Mouse (Mus musculus) midbrain, postnatal 0 days (tissue): ENCODE data around the gene Ifi211. TPM values are rescaled to one million over a fixed set of nuclear protein-coding genes. Genes with fewer than 3 reads are reported as not detected.
"Not testable (repeated sequence)": the region's sequence is repeated elsewhere in the genome, so short reads cannot be mapped to it uniquely, and the experiment has no call there.

ENCODE experiments used
- ATAC-seq: fragments of 200-750 bp; cut with Nextera tagmentation; 2 replicates; pipeline ENCODE4 v1.8.0; 2017; ENCODE audit warnings: moderate number of reproducible peaks, mild to moderate bottlenecking, moderate TSS enrichment, moderate library complexity; ENCODE audit not compliant: low FRiP score
- DNase-seq: peaks from one replicate; pipeline ENCODE4 v3.0.0-alpha.2; 2015; ENCODE audit warnings: low spot score
- H3K27ac ChIP-seq: fragments of 300-500 bp; sonication (generic); 2 replicates; pipeline ENCODE4 v1.5.1; 2014; ENCODE audit warnings: low read depth, mild to moderate bottlenecking, low read length, mixed read lengths
- H3K27me3 ChIP-seq: fragments of 300-500 bp; sonication (generic); 2 replicates; pipeline ENCODE4 v1.6.1; 2014; ENCODE audit warnings: low read length, control low read depth, mixed read lengths; ENCODE audit not compliant: insufficient read depth
- H3K36me3 ChIP-seq: fragments of 300-500 bp; sonication (generic); 2 replicates; pipeline ENCODE4 v1.6.1; 2014; ENCODE audit warnings: low read length, control low read depth, mixed read lengths; ENCODE audit not compliant: insufficient read depth
- H3K4me1 ChIP-seq: fragments of 300-500 bp; sonication (generic); 2 replicates; pipeline ENCODE4 v1.6.1; 2014; ENCODE audit warnings: mild to moderate bottlenecking, control low read depth, antibody characterized with exemption, low read length, mixed read lengths; ENCODE audit not compliant: insufficient read depth
- H3K4me2 ChIP-seq: fragments of 300-500 bp; sonication (generic); 2 replicates; pipeline ENCODE4 v1.6.1; 2014; ENCODE audit warnings: low read depth, mild to moderate bottlenecking, low read length, mixed read lengths; ENCODE audit not compliant: poor library complexity, severe bottlenecking
- H3K4me3 ChIP-seq: fragments of 300-500 bp; sonication (generic); 2 replicates; pipeline ENCODE4 v1.5.1; 2014; ENCODE audit warnings: low read depth, mild to moderate bottlenecking, low read length, moderate library complexity
- H3K9ac ChIP-seq: fragments of 300-500 bp; sonication (generic); replicated peaks from 2 replicates; pipeline ENCODE4 v1.6.1; 2014; ENCODE audit warnings: mild to moderate bottlenecking, low read length, moderate library complexity, mixed read lengths; ENCODE audit not compliant: poor library complexity, severe bottlenecking
- H3K9me3 ChIP-seq: fragments of 300-500 bp; sonication (generic); 2 replicates; pipeline ENCODE4 v1.6.1; 2016; ENCODE audit warnings: low read length, control low read depth
- WGBS: fragments of 180-500 bp; shearing (Covaris S2); extraction: QIAGEN DNeasy Blood & Tissue Kit; methylation state at CpG from one replicate; pipeline ENCODE4 v1.1.7; 2014; 5-methylcytosine and 5-hydroxymethylcytosine counted together
- polyA plus RNA-seq: library from polyadenylated mRNA; unstranded; fragments of >200 nt; fragmentation: Nextera tagmentation; extraction: Ambion mirVana; gene quantifications from 2 replicates; pipeline ENCODE4 v1.2.1, GENCODE M21; 2015
- total RNA-seq: library from RNA; depleted of rRNA; stranded (reverse); fragments of >200 nt; gene quantifications from 2 replicates; pipeline ENCODE4 v1.2.3, GENCODE M21; 2014

The Ifi211 gene
- total and polyA plus RNA-seq, 2 experiments from 2014 or later, result 0.48 TPM; not detected in 1

DNA sequence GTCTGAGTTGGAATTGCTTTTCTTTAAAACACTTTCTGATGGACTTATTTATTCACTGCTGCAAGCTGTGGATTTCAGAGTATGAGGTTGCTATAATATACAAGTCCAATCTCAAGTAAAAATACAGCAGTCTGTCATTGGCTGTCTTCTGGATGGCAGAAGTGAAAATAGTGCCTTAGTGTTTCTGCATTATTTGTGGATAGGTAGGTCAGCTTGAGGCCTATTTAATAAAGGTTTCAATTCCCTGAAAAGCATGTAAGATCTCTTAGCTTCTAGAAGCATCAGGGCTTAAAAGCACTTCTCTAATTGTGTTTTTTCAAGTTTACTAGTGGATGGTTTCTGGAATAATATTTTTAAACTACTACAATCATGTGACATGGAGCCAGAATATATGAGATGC is 23.1 kb downstream of the Ifi211 start:
- not testable (repeated sequence) for H3K9ac ChIP-seq, H3K4me2 ChIP-seq, DNase-seq, H3K36me3 ChIP-seq, H3K4me1 ChIP-seq, H3K9me3 ChIP-seq, H3K27me3 ChIP-seq, H3K4me3 ChIP-seq, H3K27ac ChIP-seq, ATAC-seq

GRCm38 (mm10) chr1:173887026-173887787 is 25.6 kb downstream of the Ifi211 start:
- H3K9ac ChIP-seq, H3K36me3 ChIP-seq, DNase-seq, H3K27ac ChIP-seq, H3K4me3 ChIP-seq, H3K27me3 ChIP-seq, H3K4me2 ChIP-seq, H3K9me3 ChIP-seq, H3K4me1 ChIP-seq, ATAC-seq: not testable (repeated sequence)
- 80% methylated on average over 1 of the region's 2 CpGs for WGBS

DNA sequence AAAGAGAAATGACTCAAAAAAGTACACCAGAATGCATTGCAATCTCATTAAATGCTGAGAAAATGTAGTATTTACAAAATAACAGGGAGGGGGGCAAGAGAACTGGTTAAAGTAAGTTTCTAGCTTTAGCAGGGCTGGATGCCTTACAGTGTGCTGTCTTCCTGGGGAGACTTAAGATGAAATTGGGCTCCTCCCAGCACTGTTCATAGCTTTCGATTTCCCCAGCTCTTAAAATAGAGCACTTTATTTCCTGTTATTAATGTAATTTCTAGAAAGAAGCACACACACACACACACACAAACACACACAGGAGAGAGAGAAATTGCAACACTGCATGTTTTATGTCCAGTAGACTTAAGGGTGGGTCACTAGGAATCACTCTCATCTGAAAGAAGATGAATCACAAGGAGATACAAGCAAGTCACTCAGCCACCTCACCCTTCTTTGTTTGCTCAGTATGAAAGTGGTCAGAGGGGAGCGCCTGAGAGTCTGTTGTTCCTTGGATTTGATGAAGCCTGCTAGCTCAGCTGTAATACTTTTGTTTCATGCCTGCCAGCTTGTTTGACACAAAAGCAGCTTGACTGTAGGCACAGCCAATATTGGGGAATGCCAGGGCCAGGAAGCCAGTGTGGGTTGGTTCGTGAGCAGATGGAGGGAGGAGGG is 32.7 kb downstream of the Ifi211 start:
- H3K9ac ChIP-seq, H3K4me3 ChIP-seq, H3K4me1 ChIP-seq, H3K36me3 ChIP-seq, H3K9me3 ChIP-seq, H3K27me3 ChIP-seq, H3K4me2 ChIP-seq, H3K27ac ChIP-seq: not testable (repeated sequence)
- peak; percentile 54; the same call in 1 of the 2 replicates for ATAC-seq
- WGBS, result 59% methylated on average over 3 of the region's 3 CpGs
- DNase-seq, result peak; percentile 52

DNA sequence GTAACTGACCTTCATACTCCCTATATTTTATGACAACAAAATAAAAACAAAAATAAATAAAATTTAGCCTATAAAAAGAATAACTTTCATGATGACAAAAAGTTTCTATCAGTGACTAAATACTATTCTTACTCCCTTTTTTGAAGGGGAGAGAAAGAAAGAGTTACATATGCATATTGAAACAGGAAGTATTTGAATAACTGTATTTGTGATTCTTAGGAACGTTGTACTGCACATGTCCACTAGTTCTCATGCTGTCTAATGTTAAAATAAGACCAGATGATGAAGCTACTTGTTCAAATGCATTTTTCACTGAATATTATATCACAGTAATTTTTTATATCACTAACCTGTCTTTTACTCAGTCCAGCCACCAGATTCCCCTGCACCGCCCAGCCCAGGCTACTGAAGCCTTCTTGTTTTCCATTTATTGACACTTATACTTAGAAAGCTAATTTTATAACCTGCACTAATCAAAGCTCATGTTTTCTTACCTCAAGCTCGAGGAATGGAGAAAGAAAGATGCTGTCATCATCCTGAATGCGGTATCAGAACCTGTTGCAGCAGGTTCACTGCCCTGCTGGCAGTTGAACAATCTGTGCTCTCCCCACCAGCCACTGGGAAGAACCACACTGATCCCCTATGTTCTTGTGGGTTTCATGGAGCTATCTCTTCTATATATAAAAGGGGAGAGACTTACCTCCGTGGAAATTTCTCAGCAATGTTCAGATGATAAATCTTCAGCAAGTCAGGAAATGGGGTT is 33.4 kb downstream of the Ifi211 start:
- H3K4me2 ChIP-seq, H3K9ac ChIP-seq, H3K4me3 ChIP-seq, ATAC-seq, H3K36me3 ChIP-seq, H3K4me1 ChIP-seq, DNase-seq, H3K27ac ChIP-seq, H3K27me3 ChIP-seq, H3K9me3 ChIP-seq: not testable (repeated sequence)
- WGBS, result 82% methylated on average over 5 of the region's 5 CpGs

DNA sequence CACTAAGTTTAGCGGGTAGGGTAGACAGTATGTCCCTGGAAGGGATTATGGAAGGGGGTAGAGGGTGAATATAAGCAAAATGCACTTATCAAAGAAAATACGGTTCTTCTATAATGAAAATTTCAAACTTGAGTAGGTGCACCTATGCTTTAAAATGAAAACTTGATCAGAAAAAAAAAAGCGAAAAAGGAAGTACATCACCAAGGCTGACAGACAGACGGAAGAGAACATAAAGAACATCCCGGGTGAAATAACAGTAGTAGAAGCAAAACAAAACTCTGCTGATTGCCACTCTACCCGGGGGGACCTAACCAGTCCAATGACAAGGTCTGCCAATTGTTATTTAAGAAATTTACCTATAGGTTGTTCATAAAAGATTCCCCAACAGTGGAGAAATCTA is 34.6 kb downstream of the Ifi211 start:
- H3K27me3 ChIP-seq, DNase-seq, ATAC-seq, H3K4me3 ChIP-seq, H3K27ac ChIP-seq, H3K9ac ChIP-seq, H3K4me1 ChIP-seq, H3K36me3 ChIP-seq, H3K9me3 ChIP-seq, H3K4me2 ChIP-seq: not testable (repeated sequence)
- WGBS, result 93% methylated on average over 6 of the region's 6 CpGs

GRCm38 (mm10) chr1:173877125-173877524 is 35.7 kb downstream of the Ifi211 start:
- ATAC-seq, H3K4me1 ChIP-seq, H3K36me3 ChIP-seq, DNase-seq, H3K27ac ChIP-seq, H3K4me2 ChIP-seq, H3K9me3 ChIP-seq, H3K9ac ChIP-seq, H3K4me3 ChIP-seq, H3K27me3 ChIP-seq: not testable (repeated sequence)
- WGBS, result 76% methylated on average over 1 of the region's 1 CpGs

- not testable (repeated sequence) for H3K9ac ChIP-seq, H3K27me3 ChIP-seq, H3K4me3 ChIP-seq, H3K4me2 ChIP-seq, H3K27ac ChIP-seq, H3K4me1 ChIP-seq, H3K9me3 ChIP-seq, DNase-seq, H3K36me3 ChIP-seq, ATAC-seq
- WGBS, result 68% methylated on average over 1 of the region's 1 CpGs
Observed at GRCm38 (mm10) chr1:173868586-173868985, 44.3 kb downstream of the Ifi211 start.
